Mouse (Mus musculus) kidney, embryonic 14.5 days (tissue): ENCODE data around the gene Dcaf15. TPM values are rescaled to one million over a fixed set of nuclear protein-coding genes. Genes with fewer than 3 reads are reported as not detected.

ENCODE experiments used
- ATAC-seq: fragments of 200-750 bp; cut with Nextera tagmentation; 2 replicates; pipeline ENCODE4 v1.8.0; 2017; ENCODE audit warnings: moderate number of reproducible peaks, mild to moderate bottlenecking, moderate TSS enrichment, moderate library complexity; ENCODE audit not compliant: low FRiP score, low TSS enrichment
- H3K27ac ChIP-seq: fragments of 300-500 bp; sonication (generic); 2 replicates; pipeline ENCODE4 v1.5.1; 2014; ENCODE audit warnings: low read depth, mild to moderate bottlenecking, low read length, moderate library complexity, mixed read lengths
- H3K27me3 ChIP-seq: fragments of 300-500 bp; sonication (generic); 2 replicates; pipeline ENCODE4 v1.6.1; 2014; ENCODE audit warnings: mild to moderate bottlenecking, low read length; ENCODE audit not compliant: control insufficient read depth, insufficient read depth
- H3K36me3 ChIP-seq: fragments of 300-500 bp; sonication (generic); 2 replicates; pipeline ENCODE4 v1.6.1; 2014; ENCODE audit warnings: low read length, mixed read lengths; ENCODE audit not compliant: control insufficient read depth, insufficient read depth
- H3K4me1 ChIP-seq: fragments of 300-500 bp; sonication (generic); 2 replicates; pipeline ENCODE4 v1.6.1; 2014; ENCODE audit warnings: low read length, mixed read lengths; ENCODE audit not compliant: control insufficient read depth, insufficient read depth
- H3K4me2 ChIP-seq: fragments of 300-500 bp; sonication (generic); replicated peaks from 2 replicates; pipeline ENCODE4 v1.6.1; 2014; ENCODE audit warnings: low read depth, mild to moderate bottlenecking, low read length
- H3K4me3 ChIP-seq: fragments of 300-500 bp; sonication (generic); 2 replicates; pipeline ENCODE4 v1.5.1; 2014; ENCODE audit warnings: mild to moderate bottlenecking, low read length
- H3K9ac ChIP-seq: fragments of 300-500 bp; sonication (generic); 2 replicates; pipeline ENCODE4 v1.6.1; 2014; ENCODE audit warnings: low read depth, mild to moderate bottlenecking, low read length, moderate library complexity
- H3K9me3 ChIP-seq: fragments of 300-500 bp; sonication (generic); 2 replicates; pipeline ENCODE4 v1.6.1; 2016; ENCODE audit warnings: low read length; ENCODE audit not compliant: control insufficient read depth
- WGBS: fragments of 180-500 bp; shearing (Covaris S2); extraction: QIAGEN DNeasy Blood & Tissue Kit; methylation state at CpG from one replicate; pipeline ENCODE4 v1.1.7; 2014; 5-methylcytosine and 5-hydroxymethylcytosine counted together
- polyA plus RNA-seq: library from polyadenylated mRNA; unstranded; fragments of >200 nt; fragmentation: Nextera tagmentation; extraction: Ambion mirVana; gene quantifications from 2 replicates; pipeline ENCODE4 v1.2.1, GENCODE M21; 2014

Gene Dcaf15
- polyA plus RNA-seq = 10.4 and 18.3 TPM in 2 replicates

DNA sequence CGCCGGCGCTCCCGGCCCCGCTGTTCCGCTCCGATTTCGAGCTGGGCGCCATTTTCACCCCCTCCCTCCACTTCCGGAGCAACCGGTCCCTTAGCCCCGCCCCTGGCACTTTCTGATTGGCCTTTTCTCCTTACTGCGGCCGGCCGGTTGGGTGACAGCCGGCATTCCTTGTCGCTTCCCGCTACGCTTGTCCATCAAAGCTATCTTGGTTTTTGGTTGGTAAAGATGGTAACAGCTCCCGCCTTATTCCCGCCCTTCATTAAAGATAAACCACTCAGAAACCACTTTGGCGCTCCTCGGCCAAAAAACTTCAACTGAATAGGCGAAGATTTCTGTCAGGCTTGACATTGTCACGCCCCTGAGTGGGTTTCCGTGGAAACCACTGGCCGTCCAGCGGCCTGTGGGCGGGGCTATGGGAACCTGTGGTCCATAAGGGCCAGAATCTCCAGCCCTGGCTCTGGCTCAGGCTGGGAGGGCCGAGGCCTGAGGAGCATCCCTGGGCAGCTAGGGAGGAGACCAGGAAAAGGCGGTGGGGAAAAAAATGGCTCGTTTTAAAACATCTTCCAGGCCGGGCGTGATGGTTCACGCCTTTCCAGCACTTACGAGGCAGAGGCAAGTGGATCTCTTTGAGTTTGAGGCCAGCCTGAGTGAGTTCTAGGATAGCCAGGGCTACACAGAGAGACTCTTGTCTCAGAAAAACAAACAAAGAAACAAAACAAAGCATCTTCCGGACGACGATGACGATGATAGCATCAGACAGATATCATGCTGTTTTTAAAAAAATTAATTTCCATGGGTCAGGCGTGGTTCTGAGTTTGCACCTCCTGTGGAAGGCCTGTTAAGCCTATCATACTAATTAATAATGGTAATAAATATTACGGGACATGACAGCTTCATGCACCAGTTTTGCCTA lies at the start of gene Dcaf15:
Gene Dcaf15 (minus strand): TSS at position 72 of the 913 bp plus-strand sequence.
- WGBS = 7% methylated on average over 42 of the region's 42 CpGs
- Histone ChIP-seq H3K4me2 (peak within 1 kb of the TSS; percentile 55), H3K27me3 (no peaks in the 10 kb centered on the region), H3K9ac (peak within 1 kb of the TSS; percentile 67), H3K27ac (peak within 1 kb of the TSS; percentile 75; the same call in 1 of the 2 replicates), H3K4me3 (peak within 1 kb of the TSS; percentile 52), H3K4me1 (peaks cover 13% of the 10 kb centered on the region), H3K9me3 (no peaks in the 10 kb centered on the region), H3K36me3 (peaks cover 14% of the 10 kb centered on the region)
- peak; percentile 97 for ATAC-seq

DNA sequence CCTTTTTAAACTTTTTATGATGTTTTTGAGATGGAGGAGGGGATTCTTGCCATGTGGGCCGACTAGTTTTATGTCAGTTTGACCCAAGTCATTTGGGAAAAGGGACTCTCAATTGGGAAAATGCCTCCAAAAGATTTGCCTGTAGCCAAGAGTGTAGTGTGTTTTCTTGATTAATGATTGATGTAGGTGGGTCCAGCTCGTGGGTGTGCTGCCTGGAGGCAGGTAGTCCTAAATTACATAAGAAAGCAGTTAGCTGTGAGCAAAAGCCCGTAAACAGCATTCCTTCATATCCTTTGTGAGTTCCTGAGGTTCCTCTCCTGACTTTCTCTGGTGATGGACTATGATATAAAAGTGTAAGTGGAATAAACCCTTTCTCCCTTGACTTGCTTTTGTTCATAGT lies 44.6 kb upstream of the Dcaf15 start:
- Histone ChIP-seq H3K9ac (no peak overlapping the region), H3K27me3 (no peaks in the 10 kb centered on the region), H3K27ac (no peak overlapping the region), H3K36me3 (peaks cover 5% of the 10 kb centered on the region; the same call in 1 of the 2 replicates), H3K4me3 (no peak overlapping the region), H3K4me2 (no peak overlapping the region; the same call in 1 of the 2 replicates), H3K9me3 (no peaks in the 10 kb centered on the region), H3K4me1 (peaks cover 10% of the 10 kb centered on the region)
- no peak for ATAC-seq
- 49% methylated on average over 3 of the region's 3 CpGs for WGBS

DNA sequence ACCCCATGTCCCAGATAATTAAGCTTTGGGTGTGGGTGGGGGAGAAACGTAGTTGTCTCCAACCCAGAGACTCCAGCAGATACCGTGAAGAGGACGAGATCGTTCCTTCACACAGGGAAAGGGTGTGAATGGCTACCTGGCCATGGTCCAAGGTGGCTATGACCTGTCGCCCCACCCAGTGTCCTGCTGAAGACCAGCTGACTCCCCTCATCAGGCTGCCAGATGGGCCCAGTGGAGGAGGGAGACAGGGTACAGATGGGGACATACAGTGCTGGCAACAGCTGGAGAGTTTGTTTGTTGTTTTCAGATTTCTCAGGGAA lies 43.9 kb upstream of the Dcaf15 start:
- H3K4me3 ChIP-seq = peak overlapping the region; percentile 47
- peak overlapping the region; percentile 83 for H3K4me2 ChIP-seq
- peaks cover 10% of the 10 kb centered on the region for H3K4me1 ChIP-seq
- WGBS = 94% methylated on average over 5 of the region's 5 CpGs
- H3K9ac ChIP-seq = no peak overlapping the region
- H3K27me3 ChIP-seq = no peaks in the 10 kb centered on the region
- no peak overlapping the region for H3K27ac ChIP-seq
- H3K9me3 ChIP-seq = no peaks in the 10 kb centered on the region
- no peak for ATAC-seq
- peaks cover 12% of the 10 kb centered on the region for H3K36me3 ChIP-seq

- peaks cover 10% of the 10 kb centered on the region for H3K4me1 ChIP-seq
- peak; percentile 90 for ATAC-seq
Measured at GRCm38 (mm10) chr8:84147769-84148530, 43.4 kb upstream of the Dcaf15 start, which contains the start of the genes Cc2d1a and 4930432K21Rik. Gene Cc2d1a, minus strand, starts transcription at chr8:84147936. Gene 4930432K21Rik, plus strand, starts transcription at chr8:84148025.

GRCm38 (mm10) chr8:84147324-84147766 lies 42.8 kb upstream of the Dcaf15 start:
- Histone ChIP-seq H3K9ac (peak overlapping the region; percentile 68), H3K4me2 (peak overlapping the region; percentile 83), H3K9me3 (no peaks in the 10 kb centered on the region), H3K4me1 (peaks cover 10% of the 10 kb centered on the region), H3K4me3 (peak overlapping the region; percentile 47), H3K27me3 (no peaks in the 10 kb centered on the region), H3K27ac (no peak overlapping the region), H3K36me3 (peaks cover 23% of the 10 kb centered on the region)
- no peak; the same call in 1 of the 2 replicates for ATAC-seq
- 8% methylated on average over 14 of the region's 14 CpGs for WGBS

More at GRCm38 (mm10) chr8:84147769-84148530, 43.4 kb upstream of the Dcaf15 start, which contains the start of the genes Cc2d1a and 4930432K21Rik:
- H3K27me3 ChIP-seq = no peaks in the 10 kb centered on the region
- H3K27ac ChIP-seq = no peak within 1 kb of the TSS
- peak within 1 kb of the TSS; percentile 83 for H3K4me2 ChIP-seq
- peaks cover 17% of the 10 kb centered on the region for H3K36me3 ChIP-seq
- H3K9ac ChIP-seq = peak within 1 kb of the TSS; percentile 68
- H3K4me3 ChIP-seq = peak within 1 kb of the TSS; percentile 47
- 14% methylated on average over 48 of the region's 49 CpGs for WGBS
- H3K9me3 ChIP-seq = no peaks in the 10 kb centered on the region

DNA sequence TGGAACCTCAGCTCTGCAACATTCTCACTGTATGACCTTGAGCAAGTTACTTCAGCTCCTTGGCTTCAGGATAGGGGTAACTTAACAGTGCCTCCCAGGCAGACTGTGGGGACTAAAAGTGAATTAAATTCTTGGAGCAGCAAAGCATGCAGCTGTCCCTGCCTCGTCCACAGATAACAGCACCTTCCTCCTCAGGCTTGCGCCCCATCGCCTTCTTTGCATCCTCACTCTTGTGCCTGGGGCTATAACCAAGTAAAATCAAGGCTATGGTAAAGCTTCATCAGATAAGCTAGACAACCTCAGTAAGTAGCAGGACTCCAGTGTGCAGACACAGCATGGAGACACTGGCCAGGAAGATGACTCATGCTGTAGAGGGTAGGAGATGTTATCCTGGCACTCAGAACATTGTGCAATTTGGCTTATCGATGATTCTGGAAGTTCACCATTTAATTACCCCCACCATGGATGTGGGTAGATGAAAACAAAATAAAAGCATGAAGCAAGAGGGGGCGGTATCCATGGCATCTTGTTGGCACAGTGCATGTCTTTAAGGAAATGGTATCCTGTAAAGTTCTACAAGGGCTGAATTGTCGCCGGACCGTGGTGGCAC lies 40.2 kb upstream of the Dcaf15 start:
- Histone ChIP-seq H3K4me1 (peaks cover 10% of the 10 kb centered on the region), H3K27me3 (no peaks in the 10 kb centered on the region), H3K9me3 (no peaks in the 10 kb centered on the region), H3K27ac (no peak overlapping the region), H3K4me3 (no peak overlapping the region), H3K36me3 (peaks cover 45% of the 10 kb centered on the region), H3K4me2 (no peak overlapping the region), H3K9ac (no peak overlapping the region)
- 91% methylated on average over 8 of the region's 8 CpGs for WGBS
- ATAC-seq = no peak

DNA sequence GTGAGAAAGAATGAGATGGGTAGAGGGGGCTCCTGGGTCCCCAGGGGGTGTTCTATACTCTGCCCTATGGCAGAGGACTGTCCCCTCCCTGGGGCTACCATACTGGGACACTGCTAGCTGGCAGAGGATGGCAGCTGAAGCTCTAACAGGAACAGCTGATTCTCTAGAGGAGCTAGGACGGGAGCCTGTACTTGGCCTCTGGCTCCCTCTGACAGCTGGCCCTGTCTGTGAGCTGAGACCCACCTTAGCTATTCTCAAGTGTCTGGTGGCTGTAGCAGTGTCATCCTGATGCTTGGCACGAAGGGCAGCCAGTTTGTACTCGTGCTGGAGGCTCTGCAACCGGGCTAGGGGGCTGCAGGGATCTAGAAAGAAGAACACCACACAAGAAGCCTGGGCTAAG lies 36.3 kb upstream of the Dcaf15 start:
- ATAC-seq = no peak
- Histone ChIP-seq H3K9me3 (no peaks in the 10 kb centered on the region), H3K27ac (no peak overlapping the region), H3K4me1 (no peaks in the 10 kb centered on the region), H3K4me2 (no peak overlapping the region), H3K4me3 (no peak overlapping the region), H3K9ac (no peak overlapping the region), H3K27me3 (no peaks in the 10 kb centered on the region), H3K36me3 (peaks cover 84% of the 10 kb centered on the region)
- 89% methylated on average over 4 of the region's 4 CpGs for WGBS

- Histone ChIP-seq H3K27me3 (no peaks in the 10 kb centered on the region), H3K9me3 (no peaks in the 10 kb centered on the region), H3K27ac (no peak overlapping the region), H3K4me2 (no peak overlapping the region), H3K4me3 (no peak overlapping the region), H3K9ac (no peak overlapping the region), H3K36me3 (peaks cover 96% of the 10 kb centered on the region), H3K4me1 (no peaks in the 10 kb centered on the region)
- WGBS = 93% methylated on average over 3 of the region's 3 CpGs
- no peak for ATAC-seq
Measured at GRCm38 (mm10) chr8:84137848-84138247, 33.3 kb upstream of the Dcaf15 start.
